Mouse (Mus musculus): ENCODE measurements around the gene Gm42878. TPM values are rescaled to one million over a fixed set of nuclear protein-coding genes. Genes with fewer than 3 reads are reported as not detected.
"Not testable (repeated sequence)": the region's sequence is repeated elsewhere in the genome, so short reads cannot be mapped to it uniquely, and the experiment has no call there.

Gene Gm42878
- total RNA-seq, 2 experiments from 2014 or later: not detected

DNA sequence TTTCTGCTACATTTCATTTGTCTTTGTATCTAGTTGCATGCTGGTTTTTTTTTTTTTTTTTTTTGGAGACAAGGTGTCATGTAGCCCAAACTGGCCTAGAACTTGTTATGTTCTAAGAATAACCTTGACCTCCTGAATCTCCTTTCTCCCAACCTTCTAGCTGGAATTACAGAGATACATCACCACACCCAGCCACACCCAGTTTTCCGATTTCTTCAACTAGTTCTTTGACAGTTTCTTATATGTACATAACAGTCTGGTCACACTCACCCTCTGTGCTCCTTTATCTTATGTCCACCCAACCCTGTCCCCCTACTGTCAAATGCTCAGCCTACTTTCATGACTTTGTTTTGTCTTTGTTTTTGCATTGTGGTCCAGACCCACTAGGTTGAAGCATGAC lies 38.4 kb downstream of the Gm42878 start:
- intact Hi-C loops (cut with DNase I): no loop called here
- DNase-seq: no peak

DNA sequence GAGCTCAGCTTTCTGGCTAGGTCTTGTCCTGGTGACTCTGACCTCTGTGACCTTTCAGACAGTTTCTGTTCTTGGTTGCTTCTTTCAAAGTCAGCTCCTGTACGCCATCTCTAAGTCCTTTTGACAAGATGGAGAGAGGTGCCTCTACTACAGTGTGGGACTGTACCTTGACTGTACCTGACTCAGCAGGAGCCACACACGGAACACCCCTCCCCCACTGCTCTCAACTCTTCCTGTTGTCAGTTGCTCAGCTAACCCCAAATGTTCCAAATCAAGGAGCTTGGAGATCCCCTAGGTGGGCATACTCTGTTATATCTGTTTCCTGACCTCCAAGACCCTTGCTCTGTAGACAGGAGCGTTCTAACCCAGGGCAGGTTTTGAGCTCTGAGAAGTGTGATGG lies 42.1 kb downstream of the Gm42878 start, which contains the start of gene Adam1b:
Adam1b (minus strand) TSS at position 205 of the 400 bp plus-strand sequence.
- no peak for DNase-seq
- intact Hi-C loops (cut with DNase I): no loop called here

DNA sequence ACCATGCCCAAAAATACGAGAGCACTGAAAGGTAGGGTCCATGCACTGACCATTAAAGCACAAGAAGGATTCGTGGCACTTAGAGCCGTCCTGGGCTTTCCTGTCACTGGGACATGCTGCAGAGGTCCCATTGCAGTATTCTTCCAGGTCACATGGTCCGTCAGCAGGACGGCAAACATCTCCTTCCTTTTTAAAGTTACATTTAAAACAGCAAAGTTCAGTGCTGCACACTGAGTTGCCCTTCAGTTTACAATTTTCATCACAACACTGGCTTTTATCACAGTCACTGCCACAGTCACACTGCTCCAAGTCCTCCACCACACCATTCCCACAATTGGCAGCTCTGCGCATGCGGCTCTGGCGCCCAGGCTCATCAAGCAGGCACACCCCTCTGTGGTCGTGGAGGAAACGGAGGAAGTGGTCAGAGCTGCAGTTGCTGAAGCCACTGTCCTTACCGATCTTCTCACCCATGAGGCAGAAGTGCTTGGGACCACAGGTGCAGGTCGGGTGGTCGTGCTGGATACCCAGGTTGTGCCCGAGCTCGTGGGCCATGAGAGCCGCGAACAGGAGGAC lies 43.8 kb downstream of the Gm42878 start:
- intact Hi-C loops (cut with DNase I); DNase-seq: not testable (repeated sequence)

DNA sequence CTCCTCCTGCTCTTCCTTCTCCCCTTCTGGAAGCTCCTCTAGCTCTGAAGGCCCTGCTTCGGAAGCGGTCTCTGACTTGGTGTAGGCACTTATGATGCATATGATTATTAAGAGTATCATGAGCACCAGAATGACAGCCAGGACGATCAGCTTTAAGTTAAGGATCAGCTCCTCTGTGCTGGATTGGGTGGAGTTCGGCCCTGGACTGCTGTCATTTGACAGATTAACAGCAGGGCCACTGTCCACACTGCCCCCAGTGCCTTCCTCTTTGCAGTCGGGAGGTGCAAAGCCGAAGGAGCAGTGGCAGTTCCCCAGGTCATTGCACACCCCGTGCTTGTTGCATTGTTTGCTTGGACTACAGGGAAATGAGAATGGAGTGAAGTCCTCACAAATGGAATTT lies 44.6 kb downstream of the Gm42878 start:
- no peak for DNase-seq
- intact Hi-C loops (cut with DNase I): no loop called here

DNA sequence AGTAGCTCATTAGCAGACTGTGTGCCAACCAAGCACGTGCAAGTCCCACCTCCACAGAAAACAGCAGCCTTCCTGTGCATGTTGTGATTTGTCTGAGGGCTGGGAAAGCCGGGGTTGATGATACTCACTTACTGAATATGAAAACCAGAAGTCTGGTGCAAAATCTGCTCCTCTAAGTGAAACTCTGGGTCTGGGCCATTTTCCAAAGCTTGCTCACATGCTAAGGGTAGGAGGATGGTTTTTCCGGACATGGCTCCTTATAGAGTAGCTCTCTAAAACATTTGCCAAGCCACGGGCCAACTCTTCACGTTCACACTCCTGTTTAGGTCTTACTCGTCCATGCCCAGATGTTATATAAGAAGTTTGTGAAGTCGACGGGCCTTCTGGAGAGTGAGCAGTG lies 52.0 kb downstream of the Gm42878 start:
- no peak for DNase-seq
- intact Hi-C loops (cut with DNase I): no loop called here

DNA sequence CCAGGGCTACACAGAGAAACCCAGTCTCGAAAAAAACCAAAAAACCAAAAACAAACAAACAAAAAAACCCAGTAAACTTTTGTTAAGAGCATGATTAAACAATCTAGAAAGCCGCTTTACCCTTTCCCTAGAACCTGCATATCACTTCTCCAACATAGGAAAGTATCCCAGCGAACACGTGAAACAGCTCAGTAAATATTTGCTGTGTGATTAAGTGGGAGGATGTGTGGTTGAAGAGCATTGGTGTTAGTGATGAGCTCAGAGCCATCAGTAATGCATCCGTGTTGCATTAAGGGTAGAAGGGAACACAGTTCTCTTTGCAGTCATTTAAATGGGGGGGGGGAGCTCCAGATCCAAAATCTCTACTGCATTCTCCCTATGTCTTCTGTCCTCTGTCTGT lies 60.5 kb downstream of the Gm42878 start:
- DNase-seq: no peak
- intact Hi-C loops (cut with DNase I): no loop called here

DNA sequence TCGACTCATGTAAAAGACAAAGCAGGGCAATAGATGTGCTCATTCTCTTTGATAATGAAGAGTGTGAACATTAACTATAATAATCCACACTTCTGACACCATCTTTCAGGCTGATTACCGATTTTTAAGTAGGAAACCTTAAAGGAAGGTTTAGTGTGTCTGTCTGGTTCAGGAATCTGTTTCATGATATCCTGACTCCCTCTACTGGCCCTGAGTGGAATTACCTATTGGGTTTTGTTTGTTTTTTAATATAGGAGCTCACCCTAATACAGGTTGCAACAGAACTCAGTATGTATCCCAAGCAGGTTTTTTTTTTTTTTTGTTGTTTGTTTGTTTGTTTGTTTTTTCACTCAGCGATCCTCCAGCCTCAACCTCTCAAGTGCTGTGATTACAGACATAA lies 67.6 kb downstream of the Gm42878 start:
- intact Hi-C loops (cut with DNase I): loop anchor here (5.0 kb wide), 1 partner anchor 35 kb away; no protein-coding TSS in a partner anchor
- no peak for DNase-seq

DNA sequence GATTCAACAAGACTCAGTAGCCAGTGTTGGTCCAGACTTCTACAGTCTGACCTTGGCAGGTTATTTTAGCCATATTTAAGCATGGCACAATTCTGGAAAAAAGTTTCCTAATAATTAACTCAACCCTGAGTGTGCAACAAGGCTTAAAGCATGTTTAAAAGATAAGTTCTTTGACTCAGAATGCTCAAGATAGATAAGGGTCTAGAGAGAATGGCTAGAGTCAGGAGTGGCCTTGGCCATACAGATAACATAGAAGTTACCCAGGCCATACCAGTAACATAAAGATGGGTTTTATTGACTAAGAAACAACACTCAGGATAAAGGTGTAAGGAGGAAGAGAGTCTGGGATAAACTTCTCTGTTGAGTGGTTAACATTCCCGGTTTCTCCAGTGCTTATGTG lies 69.2 kb downstream of the Gm42878 start:
- DNase-seq: no peak

DNA sequence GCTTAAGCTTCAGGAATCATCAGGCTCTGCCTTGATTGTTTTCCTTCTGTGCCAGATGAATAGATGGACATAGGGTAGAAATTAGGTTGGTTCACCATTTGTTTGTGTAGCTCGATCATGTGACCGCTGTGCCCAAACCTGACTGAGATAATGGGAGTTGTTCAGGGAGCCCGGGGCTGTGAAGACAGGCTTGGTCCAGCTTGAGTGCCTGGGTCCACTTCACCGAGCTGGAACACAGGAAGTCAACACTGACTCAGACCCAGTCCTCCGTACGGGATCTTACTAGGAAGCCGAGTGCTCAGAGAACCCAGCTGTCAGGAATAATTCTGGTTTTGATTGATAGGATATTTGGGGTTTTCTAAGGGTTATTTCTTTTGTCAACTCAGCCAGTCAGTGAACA lies 70.7 kb downstream of the Gm42878 start:
- no peak for DNase-seq
- intact Hi-C loops (cut with DNase I): loop anchor here (5.0 kb wide), 1 partner anchor 32 kb away; no protein-coding TSS in a partner anchor

More for the DNA sequence above, 69.2 kb downstream of the Gm42878 start:
- intact Hi-C loops (cut with DNase I): loop anchor here (5.0 kb wide), 1 partner anchor 34 kb away; no protein-coding TSS in a partner anchor

DNA sequence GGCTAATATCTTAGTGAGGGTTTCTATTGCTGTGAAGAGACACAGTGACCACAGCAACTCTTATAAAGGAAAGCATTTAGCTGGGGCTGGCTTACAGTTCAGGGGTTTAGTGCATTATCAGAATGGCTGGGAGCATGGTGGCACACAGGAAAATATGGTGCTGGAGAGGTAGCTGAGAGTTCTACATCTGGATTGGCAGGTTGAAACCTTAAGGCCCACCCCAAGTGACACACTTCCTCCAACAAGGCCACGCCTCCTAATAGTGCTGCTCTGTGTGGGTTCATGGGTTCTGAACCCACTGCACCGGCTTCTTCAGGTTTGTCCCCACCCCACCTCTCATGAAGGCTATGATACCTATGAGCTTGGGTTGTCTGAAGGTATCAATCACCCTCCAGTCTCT lies 72.9 kb downstream of the Gm42878 start:
- intact Hi-C loops (cut with DNase I): no loop called here

DNA sequence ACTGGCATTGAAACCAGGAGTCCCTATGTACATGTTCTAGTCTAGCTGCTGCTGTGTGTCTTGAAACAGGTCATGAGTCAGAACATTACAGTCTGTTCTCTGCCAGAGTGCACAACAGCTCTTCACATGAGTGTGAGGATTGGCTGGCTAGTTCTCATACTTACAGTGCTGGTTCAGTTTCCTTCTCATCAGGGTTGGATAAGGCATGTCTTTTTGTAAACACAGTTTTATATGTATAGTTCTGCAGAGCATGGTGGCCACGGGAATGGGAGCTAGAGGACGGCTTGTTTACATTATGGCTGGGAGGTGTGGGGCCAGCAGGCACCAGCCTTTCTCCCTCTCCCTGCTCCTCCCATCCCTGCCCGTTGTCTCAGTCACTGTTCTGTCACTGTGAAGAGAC lies 75.7 kb downstream of the Gm42878 start:
- intact Hi-C loops (cut with DNase I): no loop called here
- no peak for DNase-seq

More for the DNA sequence above, 72.9 kb downstream of the Gm42878 start:
- no peak for DNase-seq

Other genes with a start within 250 kb of the Gm42878 start
- gene Trafd1, start 159.8 kb downstream of the Gm42878 start, total RNA-seq (2021): 10 to 100 TPM; 32.1 to 34.3 TPM
- gene Naa25, start 147.5 kb downstream of the Gm42878 start, total RNA-seq (2021): 10 to 100 TPM; 24.3 to 26.1 TPM
- gene Tmem116, start 93.6 kb downstream of the Gm42878 start, total RNA-seq (2021): 1 to 10 TPM; 5.0 to 6.3 TPM
- gene Erp29, start 93.0 kb downstream of the Gm42878 start, total RNA-seq (2021): 10 to 100 TPM; 32.4 to 36.7 TPM
- not detected for gene Adam1b, start 42.0 kb downstream of the Gm42878 start, total RNA-seq (2021)
- gene Adam1a, start within 50 bp of the Gm42878 start, total RNA-seq (2021): 1 to 10 TPM; 1.6 to 1.7 TPM
- 10 to 100 TPM; 79.5 to 81.0 TPM for gene Mapkapk5, start 423 bp upstream of the Gm42878 start, total RNA-seq (2021)
- gene Aldh2, start 48.3 kb upstream of the Gm42878 start, total RNA-seq (2021): 100 to 1,000 TPM; 112 to 171 TPM
- gene Acad12, start 73.5 kb upstream of the Gm42878 start, total RNA-seq (2021): 10 to 100 TPM; 21.3 to 22.4 TPM
- gene Acad10, start 115.0 kb upstream of the Gm42878 start, total RNA-seq (2021): 10 to 100 TPM in 1 of 2 experiments, 1 to 10 TPM in 1; 9.7 to 10.2 TPM
- gene Brap, start 115.1 kb upstream of the Gm42878 start, total RNA-seq (2021): 10 to 100 TPM; 30.0 to 31.7 TPM
- 10 to 100 TPM; 84.9 to 95.4 TPM for gene Atxn2, start 165.9 kb upstream of the Gm42878 start, total RNA-seq (2021)

Data from gastrocnemius, postnatal 36 days (tissue).